Mouse (Mus musculus) heart, postnatal 25 days (tissue): Measurements from ENCODE around the gene Peak1. TPM values are rescaled to one million over a fixed set of nuclear protein-coding genes. Genes with fewer than 3 reads are reported as not detected.

Source experiments
- DNase-seq: peaks from one replicate; pipeline ENCODE4 v3.0.0; 2022; ENCODE audit warnings: low spot score
- intact Hi-C: fragments of 180-260 bp; cut with DNase I; formaldehyde crosslinking; loops from one replicate; pipeline ENCODE4 v1.15.1; 2025
- total RNA-seq, 2 experiments: library from RNA; stranded (reverse); gene quantifications; 2 replicates each; pipeline ENCODE4 v1.2.3; 2021

Gene Peak1
- total RNA-seq, 2 experiments from 2014 or later: 35.1 to 38.0 TPM

DNA sequence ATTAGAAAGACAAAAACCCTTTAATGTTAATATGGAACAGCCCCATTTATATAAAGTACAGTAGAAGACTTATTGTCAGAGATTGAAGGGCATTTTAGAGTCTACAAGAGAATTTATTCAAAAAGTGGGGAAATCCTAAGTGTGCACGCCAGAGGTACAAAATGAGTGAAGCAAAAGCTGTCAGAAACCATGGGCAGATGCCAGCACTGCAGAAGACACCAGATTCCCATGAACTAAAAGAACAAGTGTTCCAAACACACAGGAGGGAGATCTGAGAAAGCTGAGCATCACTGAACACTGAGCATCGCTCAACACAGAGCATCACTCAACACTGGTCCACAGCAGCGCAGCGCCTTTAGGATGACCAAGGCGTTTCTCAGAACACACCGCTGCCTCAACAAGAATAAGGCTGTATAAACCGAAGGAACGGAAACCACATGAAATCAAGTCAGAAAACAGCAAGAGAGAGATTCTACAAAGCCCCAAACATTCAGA lies 91.3 kb downstream of the Peak1 start:
- intact Hi-C loops: loop anchor here (5.0 kb wide), 1 partner anchor 91 kb away; the partner anchor contains the start of genes Hmg20a and Peak1
- DNase-seq: no peak

DNA sequence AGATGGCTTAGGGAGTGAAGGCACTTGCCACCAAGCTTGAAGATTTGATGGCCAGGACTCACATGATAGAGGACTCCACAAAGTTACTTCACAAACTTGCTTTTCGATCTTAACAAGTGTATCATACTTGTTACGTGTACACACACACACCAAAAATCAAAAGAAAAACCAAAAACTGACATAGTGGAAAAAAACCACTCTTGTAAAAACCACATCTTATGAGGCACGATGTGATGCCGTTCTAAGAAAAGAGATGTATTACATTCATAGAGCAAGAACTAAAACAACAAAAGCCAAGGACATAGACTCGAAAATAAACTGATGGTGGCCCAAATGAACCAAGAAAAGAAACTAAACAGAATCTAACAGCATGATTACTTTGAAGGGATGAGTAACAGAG lies 92.1 kb downstream of the Peak1 start:
- intact Hi-C loops: loop anchor here (5.0 kb wide), 1 partner anchor 92 kb away; the partner anchor contains the start of genes Hmg20a and Peak1

DNA sequence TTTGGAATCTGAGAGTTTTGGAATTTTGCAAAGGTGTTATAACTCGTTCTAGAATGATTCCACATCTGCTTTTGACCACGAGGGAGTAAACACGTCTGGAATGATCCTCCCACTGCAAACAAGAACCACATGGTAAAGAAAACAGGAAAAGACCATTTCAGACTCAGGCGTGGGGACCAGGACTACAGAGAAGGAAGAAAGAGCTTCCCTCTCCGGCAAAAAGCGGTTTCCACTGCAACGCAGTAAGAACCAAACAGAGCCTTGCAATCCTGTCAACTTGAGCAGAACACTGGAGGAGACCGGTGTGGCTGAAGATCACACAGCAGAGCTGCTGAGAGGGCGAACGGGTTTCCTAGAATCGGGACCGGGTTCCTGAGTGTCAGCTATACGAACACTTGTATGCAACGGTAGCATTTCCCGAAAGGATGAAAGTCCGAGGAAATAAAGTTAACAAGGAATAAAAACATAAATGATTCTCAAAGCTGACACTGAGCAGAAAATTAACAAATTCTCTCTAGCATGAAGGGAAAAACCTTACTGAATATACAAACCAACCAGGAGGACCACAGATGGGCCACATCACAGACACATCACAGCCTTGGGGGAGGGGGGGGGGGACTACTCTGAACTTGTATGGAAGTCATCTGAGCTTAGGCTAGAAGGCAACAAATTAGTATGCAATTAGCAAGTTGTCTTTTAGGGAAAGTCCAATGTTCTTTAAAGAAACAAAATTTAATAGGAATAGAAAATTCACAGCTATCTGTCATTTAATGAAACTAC lies 93.1 kb downstream of the Peak1 start:
- DNase-seq: no peak
- intact Hi-C loops: loop anchor here (5.0 kb wide), 2 partner anchors 93 to 183 kb away; partner anchors contain the start of genes Hmg20a and Peak1

More for the DNA sequence above, 92.1 kb downstream of the Peak1 start:
- DNase-seq: no peak

DNA sequence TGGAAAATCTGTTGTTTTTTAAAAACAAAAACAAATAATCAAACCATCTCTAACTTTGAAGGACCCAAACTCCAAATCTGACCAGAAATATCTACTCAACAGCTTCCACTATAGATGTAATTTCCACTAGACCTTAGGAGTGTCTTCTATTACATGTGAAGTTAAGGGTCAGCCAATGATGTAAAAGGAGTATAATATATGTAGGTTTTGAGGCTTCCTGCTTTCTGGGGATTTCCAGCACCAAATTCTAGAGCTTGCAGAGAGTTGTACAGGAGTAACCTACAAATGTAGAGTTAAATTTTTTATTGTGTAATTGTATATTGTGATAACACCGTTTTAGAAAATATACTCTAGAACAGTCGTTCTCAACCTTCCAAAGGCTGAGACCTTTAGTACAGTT lies 96.6 kb downstream of the Peak1 start:
- DNase-seq: no peak
- intact Hi-C loops: loop anchor here (5.0 kb wide), 1 partner anchor 186 kb away; no protein-coding TSS in a partner anchor

DNA sequence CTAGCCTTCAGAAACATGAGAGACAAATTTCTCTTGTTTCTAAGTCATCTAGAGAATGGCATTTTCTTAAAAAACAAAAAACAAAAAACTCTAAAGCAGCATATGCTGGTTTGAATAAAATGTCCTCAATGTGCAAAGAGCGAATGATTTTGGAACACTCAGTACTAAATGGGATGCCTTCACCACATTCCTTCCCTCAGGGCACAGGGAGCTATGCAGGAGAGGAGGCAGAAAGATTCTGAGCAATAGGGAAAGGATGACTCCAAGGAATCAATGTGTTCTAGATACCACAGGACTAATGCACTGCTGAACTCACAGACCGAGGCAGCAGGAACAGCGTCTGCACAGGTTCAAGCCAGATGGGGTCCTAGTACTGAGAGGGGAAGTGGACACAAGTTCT lies 103.5 kb downstream of the Peak1 start:
- intact Hi-C loops: loop anchor here (5.0 kb wide), 1 partner anchor 38 kb away; no protein-coding TSS in a partner anchor
- no peak for DNase-seq

DNA sequence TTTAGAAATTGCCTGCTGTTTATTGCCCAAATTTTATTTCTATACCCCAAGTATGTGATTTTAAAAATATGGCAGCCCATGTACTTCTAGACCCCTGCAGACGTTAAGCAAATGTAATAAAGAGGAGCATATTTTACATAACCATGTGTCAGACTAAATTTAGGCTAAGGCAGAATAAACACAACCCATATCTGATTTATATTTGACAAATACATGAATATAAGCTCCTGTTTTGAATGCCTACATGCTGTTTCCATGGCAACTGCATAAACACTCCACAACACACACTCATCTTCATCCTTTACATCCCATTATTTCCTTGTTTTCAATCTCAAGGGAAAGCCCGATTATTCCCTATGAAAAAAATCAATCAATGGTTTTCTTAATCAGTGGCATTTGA lies 108.8 kb downstream of the Peak1 start:
- intact Hi-C loops: no loop called here
- no peak for DNase-seq

DNA sequence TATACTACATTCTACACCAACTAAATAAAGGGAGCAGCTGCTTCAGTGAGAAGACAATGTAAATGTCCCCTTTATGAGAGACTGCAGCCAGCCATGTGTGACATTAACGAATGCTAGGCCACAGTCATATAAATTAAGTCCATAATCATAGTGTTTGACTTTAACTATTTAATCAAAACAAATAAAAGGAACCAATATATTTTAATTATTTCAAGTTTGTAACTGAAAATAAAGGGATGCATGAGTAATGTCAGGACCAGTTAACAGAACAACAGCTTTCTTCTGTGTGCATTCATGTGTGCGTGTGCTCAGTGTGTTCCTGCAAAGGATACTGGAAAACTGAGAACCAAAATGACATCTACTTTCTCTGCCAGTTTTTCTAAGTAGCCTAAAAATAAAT lies 113.3 kb downstream of the Peak1 start:
- no peak for DNase-seq
- intact Hi-C loops: no loop called here

DNA sequence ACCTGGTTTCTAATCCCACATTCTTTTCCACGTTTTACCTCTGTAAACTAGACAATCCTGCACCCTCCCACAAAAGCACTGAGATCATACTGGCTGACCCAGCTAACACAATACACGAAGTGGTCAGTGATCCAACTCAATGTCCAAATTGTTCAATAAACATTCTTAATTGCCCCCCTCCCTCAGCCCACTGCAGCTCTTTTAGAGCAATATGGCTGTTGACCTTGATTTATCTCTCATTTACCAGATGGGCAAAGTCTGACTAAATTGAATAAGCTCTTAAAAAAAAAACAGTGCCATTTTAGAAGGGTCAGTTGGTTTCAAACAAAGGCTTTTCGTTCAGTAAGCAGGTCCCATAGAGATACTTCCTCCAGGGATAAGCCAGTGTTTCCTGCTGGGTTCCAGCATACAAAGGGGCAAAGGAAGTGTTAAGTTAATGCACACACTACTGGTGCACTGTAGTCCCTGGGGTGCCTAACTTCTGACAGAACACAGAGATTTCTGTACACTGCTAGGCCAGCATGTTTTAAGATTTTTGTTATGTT lies 114.9 kb downstream of the Peak1 start:
- no peak for DNase-seq
- intact Hi-C loops: no loop called here

DNA sequence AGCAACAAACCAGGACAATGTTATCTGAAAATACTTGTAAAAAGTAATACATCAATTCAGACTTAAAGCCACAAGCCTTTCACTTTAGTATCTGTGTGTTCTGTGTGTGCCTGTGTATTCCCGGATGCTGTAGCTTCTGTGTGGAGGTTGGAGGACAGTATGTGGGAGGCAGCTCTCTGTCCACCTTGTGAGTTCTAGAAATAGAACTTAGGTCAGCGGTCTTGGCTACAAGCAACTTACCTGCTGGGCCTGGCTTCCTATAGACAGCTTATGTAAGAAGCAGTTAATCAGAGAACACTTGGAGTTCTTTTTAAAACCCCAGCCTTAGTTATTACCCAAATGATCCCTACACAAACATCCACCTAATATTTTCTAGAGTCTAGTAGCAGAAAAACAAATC lies 127.8 kb downstream of the Peak1 start:
- intact Hi-C loops: no loop called here
- DNase-seq: no peak

DNA sequence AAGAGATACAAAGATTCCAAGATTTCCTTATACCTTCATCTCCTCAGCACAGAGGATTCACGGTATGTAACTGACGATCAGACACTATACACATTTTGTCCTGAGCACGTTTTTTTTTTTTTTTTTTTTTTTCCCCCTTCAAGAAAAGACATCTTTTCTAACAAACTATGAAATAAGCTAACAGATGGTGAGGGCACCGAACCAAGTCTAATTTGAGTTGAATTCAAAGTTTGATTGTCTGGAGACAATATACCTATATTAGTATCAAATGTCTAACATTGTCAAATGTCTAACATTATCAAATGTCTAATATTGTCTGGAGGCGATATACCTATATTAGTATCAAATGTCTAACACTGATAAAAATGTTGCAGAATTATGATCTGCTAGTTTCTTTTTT lies 135.4 kb downstream of the Peak1 start:
- intact Hi-C loops: no loop called here
- no peak for DNase-seq

DNA sequence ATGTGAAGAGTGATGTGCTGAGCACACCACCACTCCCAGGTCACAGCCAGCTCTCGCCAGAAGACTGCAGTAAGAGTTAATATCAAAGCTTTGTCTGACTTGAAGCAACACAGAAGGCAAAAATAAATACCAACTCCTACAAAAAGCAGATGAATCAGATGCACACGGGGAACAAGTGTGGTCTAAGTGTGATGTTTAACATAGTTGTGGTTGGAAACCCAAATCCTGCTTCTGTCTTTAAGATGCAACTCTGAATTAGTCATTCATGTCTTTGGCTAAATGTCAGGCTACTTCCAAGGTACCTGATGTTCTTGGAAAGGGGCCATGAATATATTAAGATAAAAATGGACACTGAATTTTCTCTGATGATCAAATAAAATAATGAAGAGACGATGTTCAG lies 144.3 kb downstream of the Peak1 start:
- no peak for DNase-seq
- intact Hi-C loops: no loop called here

DNA sequence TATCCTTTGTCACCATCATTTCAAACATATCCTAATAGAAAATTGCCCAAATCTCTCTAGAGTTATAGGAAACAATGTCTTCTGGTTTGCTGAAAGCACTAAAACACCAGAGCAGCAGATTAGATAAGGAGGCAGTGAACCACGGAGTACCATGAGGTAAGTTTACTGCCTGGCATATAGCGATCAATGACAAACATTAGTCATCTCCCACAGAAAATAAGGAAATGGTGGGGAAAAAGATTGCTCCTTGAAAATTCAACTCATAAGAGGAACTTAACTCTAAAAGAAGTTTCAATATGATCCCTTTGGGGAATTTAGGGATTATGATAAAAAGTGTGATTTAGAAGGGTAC lies 145.6 kb downstream of the Peak1 start:
- intact Hi-C loops: no loop called here
- no peak for DNase-seq

DNA sequence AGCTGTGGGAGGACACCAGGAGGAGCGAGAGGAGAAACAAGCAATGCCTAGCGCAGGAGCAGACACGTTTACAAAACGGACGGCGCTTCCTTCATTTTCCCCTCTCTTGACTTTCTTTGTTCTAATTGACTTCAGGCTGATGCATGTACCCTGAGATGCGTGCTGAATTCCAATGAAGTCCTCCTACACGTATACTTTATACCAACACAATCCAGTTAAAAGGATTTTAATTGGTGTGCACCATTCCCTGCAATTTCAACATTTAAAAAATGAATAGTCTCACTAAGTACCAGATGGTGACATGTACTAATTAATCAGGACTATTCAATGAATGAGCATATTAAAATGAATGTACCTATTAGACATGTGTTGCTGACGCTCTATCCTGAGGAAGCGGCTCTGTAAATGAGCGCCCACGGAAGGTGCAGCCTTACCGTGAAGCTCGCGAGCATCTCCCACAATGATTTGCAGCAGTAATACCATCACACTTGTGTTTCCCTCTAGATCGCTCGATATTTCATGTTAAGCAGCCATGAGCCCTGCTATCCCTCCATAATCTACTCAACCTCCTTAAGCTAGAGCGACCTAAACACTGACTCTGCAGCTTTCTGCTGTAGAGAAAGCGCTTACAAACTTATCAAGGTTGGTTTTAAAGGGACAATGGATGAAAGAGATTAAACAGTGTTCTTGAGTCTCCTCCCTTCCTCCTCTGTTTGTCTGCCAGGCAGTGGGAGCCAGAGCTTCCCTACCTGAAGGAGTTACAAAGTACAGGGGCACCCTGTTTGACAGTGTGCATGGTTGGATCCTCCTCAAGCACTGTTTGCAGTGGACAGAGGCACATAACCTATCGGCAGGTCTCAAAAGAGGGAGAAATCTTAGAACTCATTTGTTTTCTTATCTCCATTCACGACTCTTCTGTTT lies 146.3 kb downstream of the Peak1 start:
- intact Hi-C loops: no loop called here
- no peak for DNase-seq

DNA sequence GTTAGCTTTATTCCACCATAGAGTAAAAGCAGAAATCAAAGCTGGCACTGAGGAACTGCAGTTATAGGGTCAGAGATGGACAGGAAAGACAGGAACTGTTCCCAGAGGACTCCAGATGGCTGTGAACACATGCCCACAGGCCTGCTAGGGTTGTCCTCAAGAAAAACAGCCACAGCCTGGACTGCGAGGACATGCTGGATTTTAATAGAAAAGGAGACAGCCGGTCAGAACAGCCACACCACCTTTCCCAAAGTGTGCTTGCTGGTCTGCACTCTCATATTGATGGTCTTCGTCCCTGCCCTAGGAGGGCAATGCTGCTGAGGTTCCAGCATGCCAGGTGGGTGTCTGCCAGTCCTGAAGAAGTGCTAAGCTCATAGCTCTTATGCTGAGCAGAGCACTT lies 148.8 kb downstream of the Peak1 start:
- intact Hi-C loops: no loop called here

DNA sequence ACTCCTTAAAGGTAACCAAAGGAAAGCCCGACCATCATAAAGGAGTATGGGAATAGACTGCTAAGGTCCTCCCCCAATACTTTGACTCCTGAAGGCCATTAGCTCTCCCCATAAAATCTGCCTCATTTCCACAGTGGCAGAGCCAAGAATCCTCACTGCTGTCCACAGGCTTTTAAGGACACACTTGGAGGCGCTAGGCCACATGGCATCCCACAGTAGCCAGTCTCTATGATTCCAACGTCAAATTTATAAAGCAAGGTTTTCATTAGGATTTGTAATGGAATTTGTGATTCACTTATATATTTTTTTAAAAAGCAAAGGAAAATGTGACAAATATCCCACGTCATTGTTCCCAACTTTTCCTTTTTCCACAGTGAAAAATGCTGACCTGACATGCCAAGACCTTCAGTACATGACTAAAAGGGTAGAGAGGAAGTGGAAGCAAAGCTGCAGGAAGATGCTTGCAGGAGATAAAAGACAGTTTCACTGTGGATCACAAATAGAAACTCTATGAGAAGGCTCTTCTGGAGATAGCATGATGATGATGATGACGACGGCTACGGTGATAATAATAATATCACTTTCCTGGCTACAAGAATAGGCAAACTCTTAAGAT lies 151.6 kb downstream of the Peak1 start:
- intact Hi-C loops: no loop called here
- DNase-seq: no peak

More for the DNA sequence above, 148.8 kb downstream of the Peak1 start:
- DNase-seq: no peak

DNA sequence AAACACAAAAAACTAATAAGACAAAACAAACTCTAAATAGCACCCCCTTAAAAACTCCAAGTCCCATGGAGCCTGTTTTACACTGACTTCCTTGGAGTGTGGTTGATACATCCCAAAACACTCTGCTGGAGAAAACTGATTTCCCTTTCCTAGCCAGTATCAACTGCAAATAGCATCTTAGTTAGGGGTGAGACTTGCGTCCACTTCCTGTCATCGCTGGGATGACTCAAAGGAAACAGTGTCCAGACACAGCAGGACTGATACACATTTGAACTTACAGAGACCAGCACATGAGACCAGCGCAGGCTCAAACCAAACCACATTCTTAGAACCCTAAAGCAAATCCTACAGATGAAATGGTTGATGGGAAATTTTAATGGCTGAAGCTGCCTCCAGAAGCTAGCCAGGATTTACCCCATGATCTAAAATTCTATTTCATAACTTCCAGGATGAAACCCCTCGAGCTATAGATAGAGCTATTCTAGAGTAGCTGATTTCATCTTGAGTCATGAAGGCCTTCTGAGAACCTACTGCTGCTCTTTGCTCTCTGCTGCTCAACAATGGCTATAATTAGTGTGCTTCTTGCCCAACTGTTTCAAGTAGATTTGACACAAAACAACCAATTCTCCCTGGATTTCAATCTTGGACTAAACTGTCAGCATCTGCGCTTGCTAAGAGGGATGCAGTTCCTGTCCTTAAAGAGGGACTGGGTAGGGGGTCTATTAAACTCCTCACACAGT lies 152.2 kb downstream of the Peak1 start:
- DNase-seq: no peak
- intact Hi-C loops: loop anchor here (2.0 kb wide), 2 partner anchors 53 to 151 kb away; no protein-coding TSS in a partner anchor

DNA sequence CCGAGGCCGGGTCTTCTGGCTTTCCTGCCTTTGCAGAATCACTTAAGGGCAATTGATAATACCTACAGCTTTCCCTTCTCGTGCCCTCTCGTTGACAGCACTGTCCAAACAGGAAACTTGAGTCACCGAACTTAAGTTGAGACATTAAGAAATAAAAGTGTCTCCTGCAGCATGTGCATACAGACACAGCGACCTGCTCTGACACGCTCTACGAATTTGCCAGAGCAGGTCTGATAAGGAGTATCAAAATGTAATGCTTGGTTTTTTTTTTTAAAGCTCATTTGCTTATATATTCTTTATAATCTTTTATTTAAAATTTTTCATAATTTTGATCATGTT lies 152.9 kb downstream of the Peak1 start:
- no peak for DNase-seq
- intact Hi-C loops: loop anchor here (2.0 kb wide), 2 partner anchors 52 to 152 kb away; no protein-coding TSS in a partner anchor

DNA sequence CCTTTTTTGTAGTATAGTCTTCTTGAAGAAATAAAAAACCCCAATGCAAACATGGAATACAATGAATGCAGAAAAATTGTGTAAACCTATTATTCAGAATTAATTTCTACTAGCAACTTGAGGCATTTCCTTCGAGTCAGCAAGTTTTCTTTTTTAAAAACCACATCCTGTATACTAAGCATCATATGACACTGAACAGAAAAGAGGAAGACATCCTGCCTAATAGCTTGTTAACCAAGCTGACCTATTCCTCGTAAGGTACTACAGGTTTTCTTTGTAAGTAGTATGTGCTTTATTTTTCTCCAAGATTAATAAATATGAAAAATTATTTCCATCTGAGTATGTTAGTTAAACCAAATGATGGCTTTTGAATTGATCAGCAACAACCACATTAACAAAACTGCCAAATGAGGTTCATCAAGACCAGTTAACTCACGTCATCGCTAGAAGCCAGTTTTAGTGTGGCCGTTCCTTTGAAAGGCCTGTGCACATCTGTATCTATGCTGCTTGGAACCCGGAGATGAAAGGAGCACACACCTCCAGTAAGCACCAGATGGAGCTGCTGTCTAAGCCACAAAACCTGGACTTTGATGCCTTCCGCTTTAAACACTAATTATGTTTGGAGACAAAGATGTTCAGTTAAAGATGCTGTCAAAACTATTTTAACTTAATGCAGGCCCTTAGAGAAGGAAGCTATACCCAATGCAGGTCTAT lies 153.4 kb downstream of the Peak1 start:
- intact Hi-C loops: loop anchor here (1.0 to 5.0 kb wide), 4 partner anchors 52 to 242 kb away; no protein-coding TSS in a partner anchor
- DNase-seq: no peak
